Mouse (Mus musculus) hindbrain, embryonic 13.5 days (tissue): ENCODE measurements around the gene Traf3. TPM values are rescaled to one million over a fixed set of nuclear protein-coding genes. Genes with fewer than 3 reads are reported as not detected.

Experiments used
- ATAC-seq: fragments of 200-750 bp; cut with Nextera tagmentation; 2 replicates; pipeline ENCODE4 v1.8.0; 2017; ENCODE audit warnings: moderate TSS enrichment; ENCODE audit not compliant: low FRiP score
- H3K27ac ChIP-seq: fragments of 300-500 bp; sonication (generic); 2 replicates; pipeline ENCODE4 v1.5.1; 2015; ENCODE audit warnings: inconsistent platforms, mild to moderate bottlenecking, moderate library complexity
- H3K27me3 ChIP-seq: fragments of 300-500 bp; sonication (generic); 2 replicates; pipeline ENCODE4 v1.6.1; 2015; ENCODE audit warnings: mild to moderate bottlenecking, inconsistent platforms
- H3K36me3 ChIP-seq: fragments of 300-500 bp; sonication (generic); 2 replicates; pipeline ENCODE4 v1.6.1; 2015; ENCODE audit warnings: mild to moderate bottlenecking, inconsistent platforms
- H3K4me1 ChIP-seq: fragments of 300-500 bp; sonication (generic); replicated peaks from 2 replicates; pipeline ENCODE4 v1.6.1; 2015; ENCODE audit warnings: inconsistent platforms
- H3K4me2 ChIP-seq: fragments of 300-500 bp; sonication (generic); 2 replicates; pipeline ENCODE4 v1.6.1; 2015; ENCODE audit warnings: inconsistent platforms, mild to moderate bottlenecking, moderate library complexity
- H3K4me3 ChIP-seq: fragments of 300-500 bp; sonication (generic); 2 replicates; pipeline ENCODE4 v1.5.1; 2015; ENCODE audit warnings: mild to moderate bottlenecking, inconsistent platforms
- H3K9ac ChIP-seq: fragments of 300-500 bp; sonication (generic); 2 replicates; pipeline ENCODE4 v1.6.1; 2015; ENCODE audit warnings: mild to moderate bottlenecking, inconsistent platforms
- H3K9me3 ChIP-seq: fragments of 300-500 bp; sonication (generic); 2 replicates; pipeline ENCODE4 v1.6.1; 2016; ENCODE audit warnings: inconsistent platforms
- WGBS: fragments of 180-500 bp; shearing (Covaris S2); methylation state at CpG from one replicate; pipeline ENCODE4 v1.1.7; 2015; 5-methylcytosine and 5-hydroxymethylcytosine counted together
- polyA plus RNA-seq: library from polyadenylated mRNA; unstranded; fragments of >200 nt; fragmentation: Nextera tagmentation; extraction: Ambion mirVana; gene quantifications from 2 replicates; pipeline ENCODE4 v1.2.1, GENCODE M21; 2015

Traf3 gene
- polyA plus RNA-seq, 1 experiment from 2014 or later: 15.6 TPM

DNA sequence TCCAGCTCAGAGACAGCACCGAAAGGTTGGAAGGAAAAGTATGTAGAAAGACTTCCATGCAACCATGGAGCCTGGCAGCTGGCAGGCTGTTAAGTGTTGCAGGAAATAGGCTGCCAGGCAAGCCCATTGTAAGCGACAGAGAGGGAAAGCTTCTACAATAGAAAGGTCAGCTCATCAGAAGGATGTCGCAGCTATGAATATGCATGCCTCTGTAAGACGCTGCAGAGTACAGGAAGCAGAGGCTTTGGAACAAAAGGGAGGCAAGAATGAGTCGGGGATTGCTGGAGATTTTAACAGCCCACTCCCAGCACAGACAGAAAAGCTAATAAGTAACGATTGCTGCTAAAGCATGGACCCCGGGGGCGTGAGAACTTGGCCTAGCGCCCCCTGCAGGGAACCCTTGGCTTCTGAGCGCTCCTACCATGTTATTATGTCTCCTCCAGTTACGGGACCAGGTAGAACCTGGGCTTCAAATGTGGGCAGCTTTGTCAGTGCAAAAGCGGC, 23.1 kb upstream of the Traf3 start:
- 7% methylated on average over 12 of the region's 12 CpGs for WGBS
- Histone ChIP-seq H3K9ac (peak overlapping the region; percentile 36; the same call in 1 of the 2 replicates), H3K27me3 (no peaks in the 10 kb centered on the region), H3K4me3 (no peak overlapping the region), H3K27ac (peak overlapping the region; percentile 74), H3K4me1 (peaks cover 33% of the 10 kb centered on the region), H3K9me3 (no peaks in the 10 kb centered on the region), H3K4me2 (peak overlapping the region; percentile 44), H3K36me3 (no peaks in the 10 kb centered on the region)
- peak; percentile 66 for ATAC-seq

DNA sequence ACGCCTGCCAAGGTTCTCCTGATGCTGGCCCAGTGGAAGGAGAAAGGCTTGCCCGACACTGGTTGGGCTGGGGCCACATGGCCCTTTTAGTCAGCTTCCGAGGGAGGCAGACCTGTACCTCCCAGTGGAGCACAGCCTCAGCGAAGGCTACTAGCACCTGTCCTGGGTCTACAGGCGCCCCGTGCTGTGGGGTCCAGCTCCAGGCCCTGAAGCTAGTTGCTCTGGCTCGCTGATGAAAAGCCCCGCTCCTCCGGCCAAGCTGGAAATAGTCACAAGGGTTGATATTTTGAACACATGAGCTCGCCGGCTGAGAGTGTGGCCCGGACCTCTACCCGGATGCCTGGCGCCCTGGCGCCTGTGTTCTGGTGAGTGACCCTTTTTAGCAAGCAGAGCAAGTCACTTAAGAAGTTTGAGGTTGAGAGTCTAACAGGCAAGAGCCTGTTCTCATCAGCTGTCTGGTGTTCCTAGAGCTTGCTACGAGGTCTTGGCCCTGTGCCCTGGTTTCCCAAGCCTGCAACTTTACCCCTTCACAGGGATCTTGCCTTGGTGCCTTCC, 22.6 kb upstream of the Traf3 start:
- Histone ChIP-seq H3K27ac (peak overlapping the region; percentile 74), H3K4me2 (peak overlapping the region; percentile 44), H3K4me1 (peaks cover 33% of the 10 kb centered on the region), H3K4me3 (no peak overlapping the region), H3K36me3 (no peaks in the 10 kb centered on the region), H3K9ac (peak overlapping the region; percentile 36; the same call in 1 of the 2 replicates), H3K9me3 (no peaks in the 10 kb centered on the region), H3K27me3 (no peaks in the 10 kb centered on the region)
- 57% methylated on average over 16 of the region's 16 CpGs for WGBS
- peak; percentile 65 for ATAC-seq

DNA sequence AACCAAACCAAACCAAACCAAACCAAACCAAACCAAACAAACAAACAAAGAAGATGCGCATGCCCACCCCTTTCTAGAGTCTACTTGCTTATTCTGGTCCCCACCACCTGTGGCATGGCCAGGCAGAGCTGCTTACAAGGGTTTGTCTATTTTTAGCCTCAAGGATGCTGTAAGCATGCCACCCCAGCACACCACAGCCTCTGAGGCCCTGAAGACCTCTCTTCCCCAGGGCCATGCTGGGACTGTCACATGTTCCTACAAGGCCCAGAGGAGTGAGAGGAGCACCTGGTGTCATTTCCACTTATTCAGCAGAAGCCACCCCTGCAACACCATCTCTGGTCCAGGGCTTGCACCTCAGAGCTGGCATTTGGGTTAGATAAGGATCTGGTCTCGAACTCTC, 21.6 kb upstream of the Traf3 start:
- WGBS: 98% methylated on average over 2 of the region's 2 CpGs

DNA sequence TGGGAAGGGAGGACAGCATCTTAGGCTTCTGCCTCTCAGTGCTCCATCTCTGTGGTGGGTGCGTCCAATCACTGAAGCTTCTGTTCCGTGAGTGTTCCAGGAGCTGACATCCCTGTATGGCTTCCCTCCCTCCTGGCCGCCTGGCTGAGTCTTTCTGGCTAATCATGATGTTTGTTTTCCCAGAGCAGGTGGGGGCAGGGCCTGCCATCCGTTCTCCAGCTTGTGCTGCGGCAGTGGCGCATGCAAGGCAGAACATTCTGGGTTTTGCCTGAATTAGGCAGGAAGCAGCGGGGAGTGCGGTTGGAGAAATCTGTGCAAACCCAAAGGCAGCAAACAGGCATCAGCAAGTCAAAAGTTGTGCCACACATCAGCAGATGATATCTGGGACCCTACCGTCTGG, 20.9 kb upstream of the Traf3 start:
- Histone ChIP-seq H3K27me3 (0 out of 2 replicates have a peak, but pooled peaks cover 2% of the 10 kb centered on the region), H3K4me2 (no peak overlapping the region), H3K27ac (peak overlapping the region; percentile 50; the same call in 1 of the 2 replicates), H3K4me3 (no peak overlapping the region), H3K9me3 (no peaks in the 10 kb centered on the region), H3K9ac (peak overlapping the region; percentile 56; the same call in 1 of the 2 replicates), H3K36me3 (no peaks in the 10 kb centered on the region), H3K4me1 (peaks cover 33% of the 10 kb centered on the region)
- ATAC-seq: no peak
- WGBS: 42% methylated on average over 9 of the region's 9 CpGs

More for the DNA sequence above, 21.6 kb upstream of the Traf3 start:
- H3K36me3 ChIP-seq: no peaks in the 10 kb centered on the region
- no peak overlapping the region for H3K4me2 ChIP-seq
- no peak overlapping the region for H3K9ac ChIP-seq
- H3K4me1 ChIP-seq: peaks cover 33% of the 10 kb centered on the region
- no peak for ATAC-seq
- no peak overlapping the region for H3K27ac ChIP-seq
- H3K27me3 ChIP-seq: 0 out of 2 replicates have a peak, but pooled peaks cover 2% of the 10 kb centered on the region
- no peaks in the 10 kb centered on the region for H3K9me3 ChIP-seq
- no peak overlapping the region for H3K4me3 ChIP-seq

DNA sequence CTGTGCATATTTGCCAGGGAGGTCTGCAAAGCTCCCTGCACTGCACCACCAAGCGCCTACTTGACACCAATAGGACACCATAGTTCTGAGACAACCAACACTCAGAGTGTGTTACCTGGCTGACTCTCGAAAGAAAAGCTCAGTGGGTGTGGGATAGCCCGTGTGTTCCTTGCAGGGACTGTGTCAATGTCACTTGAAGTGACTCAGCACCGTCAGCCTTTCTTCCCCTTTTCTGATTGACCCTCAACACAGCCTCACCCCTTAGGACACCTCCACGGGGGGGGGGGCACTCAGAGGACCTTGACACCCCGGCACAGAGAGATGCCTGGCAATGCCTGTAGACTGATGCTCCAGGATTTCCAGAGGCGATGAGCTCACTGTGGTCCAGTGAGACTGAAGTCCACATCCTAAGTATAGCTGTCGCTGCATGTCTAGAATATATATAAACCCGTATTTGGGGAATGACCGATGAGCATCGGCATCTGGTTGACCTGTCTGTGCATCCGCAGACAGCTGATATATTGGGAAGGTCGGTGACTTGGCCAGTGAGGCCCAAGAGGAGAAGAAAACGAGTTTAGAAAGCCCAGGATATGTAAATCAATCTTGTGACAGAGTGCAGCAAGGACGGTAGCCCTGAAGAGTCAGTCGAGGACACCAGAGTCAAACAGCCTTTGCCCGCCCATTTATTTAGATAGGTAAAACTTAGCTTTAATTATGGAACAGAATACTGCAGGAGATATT, 16.5 kb upstream of the Traf3 start:
- no peak overlapping the region for H3K4me2 ChIP-seq
- H3K9me3 ChIP-seq: no peaks in the 10 kb centered on the region
- 69% methylated on average over 17 of the region's 17 CpGs for WGBS
- 0 out of 2 replicates have a peak, but pooled peaks cover 2% of the 10 kb centered on the region for H3K27me3 ChIP-seq
- H3K9ac ChIP-seq: no peak overlapping the region
- H3K27ac ChIP-seq: no peak overlapping the region
- H3K4me1 ChIP-seq: peaks cover 23% of the 10 kb centered on the region
- no peak for ATAC-seq
- no peak overlapping the region for H3K4me3 ChIP-seq
- H3K36me3 ChIP-seq: no peaks in the 10 kb centered on the region

DNA sequence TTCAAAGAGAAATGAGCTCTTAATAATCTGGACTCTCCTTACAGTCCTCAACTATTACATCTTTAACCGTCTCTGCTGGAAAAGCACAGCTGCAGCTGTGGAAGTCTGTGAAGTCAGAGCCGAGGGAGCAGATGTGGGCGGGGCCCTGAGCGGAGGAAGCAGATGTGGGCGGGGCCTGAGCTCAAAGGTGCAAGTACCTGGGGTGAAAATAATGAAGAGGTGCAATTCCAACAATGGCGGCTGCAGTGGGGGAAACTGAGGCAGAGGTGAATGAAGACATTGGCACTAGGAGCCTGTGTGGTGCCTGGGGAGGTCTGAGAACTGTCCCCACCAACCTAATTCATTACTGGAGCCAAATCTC, 16.0 kb upstream of the Traf3 start:
- H3K9me3 ChIP-seq: no peaks in the 10 kb centered on the region
- peaks cover 18% of the 10 kb centered on the region for H3K4me1 ChIP-seq
- H3K27ac ChIP-seq: no peak overlapping the region
- no peak overlapping the region for H3K4me3 ChIP-seq
- no peaks in the 10 kb centered on the region for H3K36me3 ChIP-seq
- no peak for ATAC-seq
- no peak overlapping the region for H3K9ac ChIP-seq
- 0 out of 2 replicates have a peak, but pooled peaks cover 2% of the 10 kb centered on the region for H3K27me3 ChIP-seq
- WGBS: 11% methylated on average over 6 of the region's 6 CpGs
- H3K4me2 ChIP-seq: no peak overlapping the region

DNA sequence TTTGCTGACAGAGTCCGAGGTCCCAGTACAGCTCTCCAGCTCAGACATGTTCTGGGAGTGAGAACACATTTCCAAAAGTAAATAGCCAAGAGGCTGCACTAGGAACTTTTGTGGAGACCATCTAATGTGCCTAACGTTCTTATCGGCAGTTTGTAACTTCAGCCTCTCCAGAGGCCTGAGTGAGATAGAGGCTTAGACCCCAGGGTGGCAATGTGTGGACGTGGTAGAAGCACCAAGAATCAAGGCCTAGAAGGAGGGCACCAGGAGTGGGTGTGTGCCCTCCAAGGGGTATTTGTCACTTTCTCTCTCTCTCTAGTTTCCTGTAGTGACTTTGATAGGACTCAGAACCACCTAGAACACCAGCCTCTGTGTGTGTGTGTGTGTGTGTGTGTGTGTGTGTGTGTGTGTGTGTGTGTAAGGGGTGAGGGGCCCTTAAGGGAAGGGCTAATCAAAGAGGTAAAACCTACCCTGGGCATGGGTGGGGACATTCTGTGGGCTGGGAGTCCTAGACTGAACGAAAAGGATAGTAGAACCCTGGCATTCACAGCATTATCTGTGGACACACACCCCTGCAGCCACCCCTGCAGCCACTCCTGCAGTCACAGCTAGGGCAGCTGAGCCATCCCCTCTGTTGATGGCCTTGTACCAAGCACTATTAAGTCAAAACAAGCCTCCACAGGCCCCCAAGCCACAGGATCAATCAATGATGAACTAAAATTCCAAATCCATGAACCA, 14.6 kb upstream of the Traf3 start:
- 79% methylated on average over 5 of the region's 5 CpGs for WGBS
- Histone ChIP-seq H3K4me2 (no peak overlapping the region), H3K9me3 (no peaks in the 10 kb centered on the region), H3K9ac (no peak overlapping the region), H3K36me3 (no peaks in the 10 kb centered on the region), H3K4me3 (no peak overlapping the region), H3K27me3 (0 out of 2 replicates have a peak, but pooled peaks cover 2% of the 10 kb centered on the region), H3K27ac (no peak overlapping the region), H3K4me1 (peaks cover 9% of the 10 kb centered on the region; the same call in 1 of the 2 replicates)
- no peak for ATAC-seq

DNA sequence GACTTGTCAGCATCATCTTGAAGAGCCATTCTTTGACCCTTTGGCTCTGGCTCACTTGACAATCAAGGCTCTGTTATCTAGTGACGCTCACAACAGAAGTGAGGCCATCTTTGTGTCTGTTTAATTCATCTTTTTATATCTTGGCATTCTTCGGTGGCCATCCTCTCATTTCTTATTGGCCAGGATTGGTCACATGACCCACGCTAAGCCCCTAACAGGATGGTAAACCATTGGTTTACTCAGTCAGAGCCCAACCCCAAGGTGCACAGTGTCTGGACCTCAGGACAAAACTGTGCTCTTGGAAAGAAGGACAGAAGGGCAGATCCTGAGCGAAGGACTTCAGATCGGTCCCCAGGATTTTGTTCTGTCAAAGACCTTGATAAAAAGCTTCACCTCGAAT, 13.6 kb upstream of the Traf3 start:
- no peaks in the 10 kb centered on the region for H3K36me3 ChIP-seq
- no peak overlapping the region for H3K27ac ChIP-seq
- WGBS: 85% methylated on average over 6 of the region's 6 CpGs
- H3K9me3 ChIP-seq: no peaks in the 10 kb centered on the region
- peaks cover 9% of the 10 kb centered on the region; the same call in 1 of the 2 replicates for H3K4me1 ChIP-seq
- 0 out of 2 replicates have a peak, but pooled peaks cover 2% of the 10 kb centered on the region for H3K27me3 ChIP-seq
- ATAC-seq: no peak
- no peak overlapping the region for H3K4me2 ChIP-seq
- H3K4me3 ChIP-seq: no peak overlapping the region
- no peak overlapping the region for H3K9ac ChIP-seq

DNA sequence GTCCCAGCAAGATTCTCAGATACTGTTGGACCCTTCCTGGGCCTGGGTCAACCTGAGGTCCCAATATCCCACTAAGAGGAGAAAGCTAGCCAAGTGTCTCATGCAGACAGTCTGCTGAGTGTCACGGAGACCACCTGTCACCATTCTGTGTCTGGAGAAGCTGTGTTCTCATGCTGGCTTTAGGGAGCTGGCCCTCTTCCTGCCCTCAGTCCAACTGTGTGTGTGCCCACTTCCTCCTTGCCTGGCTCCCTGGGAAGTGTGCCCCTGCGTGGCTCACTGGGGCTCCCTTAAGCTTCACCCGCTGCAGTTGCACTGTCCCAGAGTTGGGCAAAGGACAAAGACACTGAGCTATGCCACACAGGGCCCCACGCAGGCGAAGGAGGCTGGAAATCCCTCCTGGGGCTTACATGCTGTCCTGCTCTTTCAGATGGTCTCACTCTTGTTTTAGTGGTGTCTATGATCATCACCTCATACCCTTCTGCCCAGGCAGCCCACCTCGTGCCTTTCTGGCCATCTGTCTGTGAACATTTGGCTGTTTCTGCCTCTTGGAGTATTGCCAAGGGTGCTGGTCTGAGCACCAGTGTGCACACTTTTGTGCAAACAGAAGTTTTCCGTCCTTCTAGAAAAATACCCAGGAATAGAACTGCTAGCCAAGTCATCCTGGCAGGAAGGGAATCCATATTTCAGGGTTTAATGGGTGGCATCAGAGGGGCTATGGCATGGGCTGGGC, 13.0 kb upstream of the Traf3 start:
- no peaks in the 10 kb centered on the region for H3K9me3 ChIP-seq
- no peak overlapping the region for H3K4me3 ChIP-seq
- 81% methylated on average over 7 of the region's 7 CpGs for WGBS
- H3K36me3 ChIP-seq: no peaks in the 10 kb centered on the region
- no peak overlapping the region for H3K9ac ChIP-seq
- H3K27me3 ChIP-seq: 0 out of 2 replicates have a peak, but pooled peaks cover 2% of the 10 kb centered on the region
- no peak overlapping the region for H3K27ac ChIP-seq
- H3K4me1 ChIP-seq: peaks cover 9% of the 10 kb centered on the region; the same call in 1 of the 2 replicates
- H3K4me2 ChIP-seq: no peak overlapping the region
- 0 out of 2 replicates have a peak, but pooled peaks have one; percentile 21 for ATAC-seq

DNA sequence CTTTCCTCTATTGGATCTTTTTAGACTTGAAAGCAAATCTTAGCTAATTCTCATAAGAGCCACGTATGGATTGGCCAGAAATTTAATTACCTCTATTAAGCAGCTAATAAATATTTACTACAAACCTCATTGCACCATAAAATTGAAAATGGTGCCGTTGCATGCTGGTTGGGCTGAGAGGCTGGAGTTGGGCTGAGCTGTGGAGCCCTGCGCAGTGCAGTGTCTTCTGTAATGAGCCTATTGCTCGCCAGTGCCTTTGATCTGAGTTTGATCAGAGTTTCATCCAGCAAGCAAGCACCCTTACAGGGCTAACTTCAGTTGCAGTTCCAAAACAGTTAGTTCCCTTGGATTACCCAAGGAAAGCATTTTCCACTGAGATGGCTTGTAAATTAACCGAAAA, 12.2 kb upstream of the Traf3 start:
- Histone ChIP-seq H3K9me3 (no peaks in the 10 kb centered on the region), H3K9ac (no peak overlapping the region), H3K27ac (no peak overlapping the region), H3K27me3 (no peaks in the 10 kb centered on the region), H3K4me3 (no peak overlapping the region), H3K36me3 (no peaks in the 10 kb centered on the region), H3K4me1 (peaks cover 9% of the 10 kb centered on the region; the same call in 1 of the 2 replicates), H3K4me2 (no peak overlapping the region)
- no peak for ATAC-seq
- WGBS: 76% methylated on average over 5 of the region's 5 CpGs

DNA sequence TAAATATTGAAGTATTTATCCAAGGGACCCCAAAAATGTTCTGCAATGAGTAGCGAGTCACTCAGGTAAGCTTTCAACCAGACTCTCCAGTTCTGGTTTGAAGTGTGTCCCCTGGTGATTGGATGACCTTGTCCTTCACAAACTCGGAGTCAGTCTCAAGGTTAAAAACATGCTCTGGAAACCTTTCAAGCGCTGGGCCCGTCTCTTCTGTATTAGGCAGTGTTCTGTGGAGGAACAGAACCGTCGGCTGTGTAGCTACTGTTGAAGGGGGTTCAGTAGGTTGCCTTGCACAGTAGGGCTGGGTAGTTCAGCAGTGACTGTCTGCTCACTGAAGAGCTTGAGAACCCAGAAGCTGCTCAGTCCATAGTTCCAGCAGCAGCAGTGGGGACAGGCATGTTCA, 11.5 kb upstream of the Traf3 start:
- H3K4me2 ChIP-seq: no peak overlapping the region
- no peaks in the 10 kb centered on the region for H3K36me3 ChIP-seq
- peaks cover 9% of the 10 kb centered on the region; the same call in 1 of the 2 replicates for H3K4me1 ChIP-seq
- H3K4me3 ChIP-seq: no peak overlapping the region
- no peak for ATAC-seq
- no peak overlapping the region for H3K9ac ChIP-seq
- H3K27me3 ChIP-seq: no peaks in the 10 kb centered on the region
- 93% methylated on average over 6 of the region's 6 CpGs for WGBS
- H3K9me3 ChIP-seq: no peaks in the 10 kb centered on the region
- H3K27ac ChIP-seq: no peak overlapping the region
